Mouse (Mus musculus) right cerebral cortex, adult 2 months (tissue): Measurements from ENCODE around the gene Tgds.
"Not testable (repeated sequence)": the region's sequence is repeated elsewhere in the genome, so short reads cannot be mapped to it uniquely, and the experiment has no call there.

ENCODE experiments used
- DNase-seq, 2 experiments: peaks; one replicate each; pipeline ENCODE4 v3.0.0; 2021 to 2022; ENCODE audit warnings: low spot score in 2 of 2

Gene Tgds

GRCm38 (mm10) chr14:118131931-118132641, 469 bp downstream of the Tgds start:
- no peak for DNase-seq

- no peak for DNase-seq
Measured at GRCm38 (mm10) chr14:118131472-118131871, 1.1 kb downstream of the Tgds start.

- no peak for DNase-seq
Measured at GRCm38 (mm10) chr14:118126301-118126700, 6.3 kb downstream of the Tgds start.

- no peak for DNase-seq
Measured at GRCm38 (mm10) chr14:118124771-118125170, 7.8 kb downstream of the Tgds start.

- DNase-seq, result no peak
Measured at GRCm38 (mm10) chr14:118124129-118124528, 8.4 kb downstream of the Tgds start.

- no peak for DNase-seq
Measured at GRCm38 (mm10) chr14:118113116-118113515, 19.4 kb downstream of the Tgds start.

- DNase-seq, result not testable (repeated sequence)
Measured at GRCm38 (mm10) chr14:118107479-118107878, 25.1 kb downstream of the Tgds start.

- DNase-seq, result no peak
Measured at GRCm38 (mm10) chr14:118101227-118101990, 31.1 kb downstream of the Tgds start.

- no peak for DNase-seq
Measured at GRCm38 (mm10) chr14:118098265-118098664, 34.3 kb downstream of the Tgds start.

- DNase-seq, result peak in 1 of 2 experiments; percentile 56
Measured at GRCm38 (mm10) chr14:118089806-118090392, 42.7 kb downstream of the Tgds start.

GRCm38 (mm10) chr14:118089215-118089805, 43.2 kb downstream of the Tgds start:
- DNase-seq, result peak; percentile 91 to 93

GRCm38 (mm10) chr14:118088437-118089207, 43.9 kb downstream of the Tgds start:
- no peak for DNase-seq

- DNase-seq, result no peak
Measured at GRCm38 (mm10) chr14:118086271-118087035, 46.1 kb downstream of the Tgds start.

GRCm38 (mm10) chr14:118083851-118084250, 48.7 kb downstream of the Tgds start:
- DNase-seq, result no peak

GRCm38 (mm10) chr14:118080606-118081005, 51.9 kb downstream of the Tgds start:
- DNase-seq, result no peak

- DNase-seq, result no peak
Measured at GRCm38 (mm10) chr14:118070100-118070499, 62.5 kb downstream of the Tgds start.

- no peak for DNase-seq
Measured at GRCm38 (mm10) chr14:118069439-118070079, 63.0 kb downstream of the Tgds start.
